Mouse (Mus musculus): Measurements from ENCODE around the gene Slc25a12.

DNA sequence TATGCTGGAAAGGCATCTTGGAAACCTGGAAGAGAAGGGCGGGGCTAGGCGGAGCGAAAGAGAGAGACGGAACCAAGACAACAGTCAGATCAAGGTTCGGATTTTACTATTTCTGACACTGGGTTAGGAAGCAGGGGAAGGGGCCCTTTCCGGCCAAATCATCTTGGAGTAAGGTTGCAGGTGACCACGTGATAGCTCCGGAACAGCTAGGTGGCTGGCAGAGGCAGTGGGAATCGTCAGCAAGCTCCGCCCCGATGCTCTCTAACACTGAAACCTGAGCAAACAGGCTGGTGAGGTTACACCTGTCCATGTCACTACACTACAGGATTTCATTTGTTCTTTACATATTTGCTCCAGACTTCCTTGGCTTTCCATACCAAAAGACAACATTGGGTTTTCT is 16.3 kb upstream of the Slc25a12 start:
- TF ChIP-seq POLR2A (IDR thresholded peaks at IDR 0.05; ENCODE audit: extremely low read depth, insufficient read depth, low read length) (no peak), CTCF (IDR thresholded peaks at IDR 0.05; ENCODE audit: low read depth, low read length) (no peak)
